Mouse (Mus musculus) spleen, embryonic (tissue): ENCODE results near the gene Mdga2.

Source experiments
- CTCF ChIA-PET: fragments of 350-600 bp; sonication (Branson Sonifier 250); formaldehyde crosslinking; loops from one replicate; lab custom pipeline; 2022; lab: Charles Lee

Mdga2 gene

GRCm38 (mm10) chr12:67059136-67060014 is 163.0 kb downstream of the Mdga2 start:
- CTCF ChIA-PET, result no interaction called here

- CTCF ChIA-PET, result no interaction called here
Observed at GRCm38 (mm10) chr12:67056621-67057020, 165.7 kb downstream of the Mdga2 start.

- CTCF ChIA-PET, result no interaction called here
Observed at GRCm38 (mm10) chr12:67045099-67045750, 177.1 kb downstream of the Mdga2 start.

- CTCF ChIA-PET, result no interaction called here
Observed at GRCm38 (mm10) chr12:67041865-67042264, 180.5 kb downstream of the Mdga2 start.

- CTCF ChIA-PET, result no interaction called here
Observed at GRCm38 (mm10) chr12:67035509-67036261, 186.7 kb downstream of the Mdga2 start.

GRCm38 (mm10) chr12:67017192-67017591 is 205.2 kb downstream of the Mdga2 start:
- CTCF ChIA-PET, result no interaction called here

GRCm38 (mm10) chr12:67011368-67011767 is 211.0 kb downstream of the Mdga2 start:
- CTCF ChIA-PET, result no interaction called here

GRCm38 (mm10) chr12:67010318-67010717 is 212.0 kb downstream of the Mdga2 start:
- CTCF ChIA-PET, result interaction anchor here (0.5 kb wide), 1 partner anchor 19 kb away, joined by 3 read pairs; no protein-coding TSS in a partner anchor

- CTCF ChIA-PET, result no interaction called here
Observed at GRCm38 (mm10) chr12:67009191-67009590, 213.2 kb downstream of the Mdga2 start.

GRCm38 (mm10) chr12:66954129-66954528 is 268.2 kb downstream of the Mdga2 start:
- CTCF ChIA-PET, result no interaction called here

- CTCF ChIA-PET, result no interaction called here
Observed at GRCm38 (mm10) chr12:66915741-66916140, 306.6 kb downstream of the Mdga2 start.

GRCm38 (mm10) chr12:66899366-66899765 is 323.0 kb downstream of the Mdga2 start:
- CTCF ChIA-PET, result no interaction called here

- CTCF ChIA-PET, result no interaction called here
Observed at GRCm38 (mm10) chr12:66896790-66897189, 325.6 kb downstream of the Mdga2 start.

- CTCF ChIA-PET, result no interaction called here
Observed at GRCm38 (mm10) chr12:66890296-66890695, 332.1 kb downstream of the Mdga2 start.

GRCm38 (mm10) chr12:66889276-66889675 is 333.1 kb downstream of the Mdga2 start:
- CTCF ChIA-PET, result no interaction called here

GRCm38 (mm10) chr12:66888636-66889035 is 333.7 kb downstream of the Mdga2 start:
- CTCF ChIA-PET, result no interaction called here

- CTCF ChIA-PET, result no interaction called here
Observed at GRCm38 (mm10) chr12:66866199-66866598, 356.1 kb downstream of the Mdga2 start.

- CTCF ChIA-PET, result no interaction called here
Observed at GRCm38 (mm10) chr12:66853167-66853566, 369.2 kb downstream of the Mdga2 start.

- CTCF ChIA-PET, result no interaction called here
Observed at GRCm38 (mm10) chr12:66840336-66840735, 382.0 kb downstream of the Mdga2 start.

GRCm38 (mm10) chr12:66755653-66756052 is 466.7 kb downstream of the Mdga2 start:
- CTCF ChIA-PET, result no interaction called here

GRCm38 (mm10) chr12:66734536-66734935 is 487.8 kb downstream of the Mdga2 start:
- CTCF ChIA-PET, result no interaction called here

GRCm38 (mm10) chr12:66724474-66724873 is 497.9 kb downstream of the Mdga2 start:
- CTCF ChIA-PET, result no interaction called here
